Mouse (Mus musculus): Measurements from ENCODE around the gene Pxylp1.

GRCm38 (mm10) chr9:96853300-96854186, 38.9 kb downstream of the Pxylp1 start:
- TF ChIP-seq CTCF (conservative IDR thresholded peaks at IDR 0.05 in 1 of 2, IDR thresholded peaks at IDR 0.05 in 1 of 2; ENCODE audit: low read depth in 2 of 2, low read length in 2 of 2) (no peak), MAX (IDR thresholded peaks at IDR 0.05; ENCODE audit: low read length) (peak; percentile 77; the same call in 1 of the 2 replicates), SIN3A (IDR thresholded peaks at IDR 0.05; ENCODE audit: low read length) (no peak)
